Mouse (Mus musculus): Measurements from ENCODE around the gene Cd9. TPM values are rescaled to one million over a fixed set of nuclear protein-coding genes. Genes with fewer than 3 reads are reported as not detected.
A peak's percentile ranks its signal among the peaks of the same experiment; 100 is the strongest.

Cd9 gene
- polyA plus RNA-seq, 1 experiment = 68.0 TPM

DNA sequence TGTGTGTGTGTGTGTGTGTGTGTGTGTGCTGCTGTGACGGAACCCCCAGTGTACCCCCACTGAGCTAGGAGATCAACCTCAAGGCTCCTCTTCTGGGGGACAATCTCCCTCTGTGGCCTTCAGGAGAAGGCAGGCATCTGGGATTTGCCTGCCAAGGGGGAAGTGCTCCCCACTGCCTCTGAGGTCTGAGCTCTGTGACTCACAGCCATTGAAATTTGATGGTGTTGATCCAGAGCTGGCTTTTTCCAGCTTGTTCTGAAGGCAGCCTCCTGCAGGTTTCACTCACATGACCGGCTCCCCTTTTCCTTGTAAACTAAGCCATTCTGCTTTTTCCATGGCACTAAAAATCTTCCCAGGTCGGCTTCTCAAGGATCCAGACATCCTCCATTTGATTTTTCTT, 70.4 kb downstream of the Cd9 start:
- Histone ChIP-seq H3K27ac (ENCODE audit: insufficient read depth, low read length) (no peak overlapping the region), H3K27me3 (ENCODE audit: control insufficient read depth, insufficient read depth, low read length) (no peaks in the 10 kb centered on the region), H3K4me3 (ENCODE audit: extremely low read depth, insufficient read depth, insufficient read length) (no peak overlapping the region), H3K4me1 (ENCODE audit: control insufficient read depth, insufficient read depth, insufficient read length) (peaks cover 11% of the 10 kb centered on the region), H3K36me3 (ENCODE audit: control insufficient read depth, insufficient read depth, low read length) (no peaks in the 10 kb centered on the region)
- no peak for DNase-seq (ENCODE audit: low read depth in 1 of 2, low spot score in 2 of 2)
- 93% methylated on average over 3 of the region's 3 CpGs for WGBS
- TF ChIP-seq POLR2A (IDR thresholded peaks at IDR 0.05; ENCODE audit: low read depth, low read length) = no peak
- TF ChIP-seq CTCF (IDR thresholded peaks at IDR 0.05; ENCODE audit: extremely low read depth, insufficient read depth, insufficient read length, insufficient replicate concordance) = no peak

DNA sequence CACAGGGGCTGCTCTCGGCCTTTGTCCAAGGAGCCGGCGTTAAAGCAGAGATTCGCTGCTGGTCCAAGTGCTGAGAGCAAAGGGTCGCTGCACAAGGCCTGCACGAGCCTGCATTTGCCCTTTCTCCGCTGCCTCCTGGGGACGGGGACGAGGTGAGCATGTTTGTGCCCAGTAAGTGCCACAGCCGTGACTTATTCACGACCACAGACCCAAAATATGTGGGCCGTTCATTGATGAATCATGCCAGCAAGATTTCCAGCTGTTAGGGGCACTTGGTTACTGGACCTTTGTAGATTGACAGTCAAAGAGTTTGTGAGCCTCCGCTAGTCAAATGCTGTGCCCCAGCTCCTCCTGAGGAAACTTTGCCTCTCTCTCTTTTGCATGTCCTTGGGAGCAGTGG, 71.1 kb downstream of the Cd9 start:
- no peak overlapping the region for H3K27ac ChIP-seq (ENCODE audit: insufficient read depth, low read length)
- H3K27me3 ChIP-seq (ENCODE audit: control insufficient read depth, insufficient read depth, low read length) = no peaks in the 10 kb centered on the region
- H3K36me3 ChIP-seq (ENCODE audit: control insufficient read depth, insufficient read depth, low read length) = no peaks in the 10 kb centered on the region
- TF ChIP-seq CTCF (IDR thresholded peaks at IDR 0.05; ENCODE audit: extremely low read depth, insufficient read depth, insufficient read length, insufficient replicate concordance) = no peak
- TF ChIP-seq POLR2A (IDR thresholded peaks at IDR 0.05; ENCODE audit: low read depth, low read length) = no peak
- DNase-seq (ENCODE audit: low read depth in 1 of 2, low spot score in 2 of 2) = no peak
- H3K4me3 ChIP-seq (ENCODE audit: extremely low read depth, insufficient read depth, insufficient read length) = no peak overlapping the region
- 75% methylated on average over 13 of the region's 13 CpGs for WGBS
- H3K4me1 ChIP-seq (ENCODE audit: control insufficient read depth, insufficient read depth, insufficient read length) = peaks cover 11% of the 10 kb centered on the region

DNA sequence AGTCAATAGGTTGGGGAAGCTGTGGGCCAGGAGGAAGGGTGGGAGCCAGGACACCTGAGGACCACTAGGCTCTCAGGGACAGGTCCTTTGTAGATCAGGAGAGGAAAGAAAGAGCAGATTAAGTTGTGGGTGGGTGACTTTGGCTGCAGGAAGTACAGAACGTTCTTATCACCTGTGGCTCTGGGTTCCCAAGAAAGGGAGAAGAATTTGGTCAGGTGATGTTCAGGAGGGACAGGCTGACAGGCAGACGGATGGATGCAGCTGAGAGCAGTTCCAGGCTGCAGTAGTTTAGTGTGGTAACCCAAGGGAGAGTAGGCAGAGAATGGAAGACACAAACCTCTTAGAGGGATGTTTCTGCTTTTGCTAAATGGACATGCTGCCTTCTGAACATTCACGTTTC, 71.5 kb downstream of the Cd9 start:
- peaks cover 11% of the 10 kb centered on the region for H3K4me1 ChIP-seq (ENCODE audit: control insufficient read depth, insufficient read depth, insufficient read length)
- no peak overlapping the region for H3K27ac ChIP-seq (ENCODE audit: insufficient read depth, low read length)
- H3K27me3 ChIP-seq (ENCODE audit: control insufficient read depth, insufficient read depth, low read length) = no peaks in the 10 kb centered on the region
- no peak for TF ChIP-seq CTCF (IDR thresholded peaks at IDR 0.05; ENCODE audit: extremely low read depth, insufficient read depth, insufficient read length, insufficient replicate concordance)
- TF ChIP-seq POLR2A (IDR thresholded peaks at IDR 0.05; ENCODE audit: low read depth, low read length) = no peak
- no peaks in the 10 kb centered on the region for H3K36me3 ChIP-seq (ENCODE audit: control insufficient read depth, insufficient read depth, low read length)
- no peak for DNase-seq (ENCODE audit: low read depth in 1 of 2, low spot score in 2 of 2)
- H3K4me3 ChIP-seq (ENCODE audit: extremely low read depth, insufficient read depth, insufficient read length) = no peak overlapping the region
- 37% methylated on average over 3 of the region's 3 CpGs for WGBS

DNA sequence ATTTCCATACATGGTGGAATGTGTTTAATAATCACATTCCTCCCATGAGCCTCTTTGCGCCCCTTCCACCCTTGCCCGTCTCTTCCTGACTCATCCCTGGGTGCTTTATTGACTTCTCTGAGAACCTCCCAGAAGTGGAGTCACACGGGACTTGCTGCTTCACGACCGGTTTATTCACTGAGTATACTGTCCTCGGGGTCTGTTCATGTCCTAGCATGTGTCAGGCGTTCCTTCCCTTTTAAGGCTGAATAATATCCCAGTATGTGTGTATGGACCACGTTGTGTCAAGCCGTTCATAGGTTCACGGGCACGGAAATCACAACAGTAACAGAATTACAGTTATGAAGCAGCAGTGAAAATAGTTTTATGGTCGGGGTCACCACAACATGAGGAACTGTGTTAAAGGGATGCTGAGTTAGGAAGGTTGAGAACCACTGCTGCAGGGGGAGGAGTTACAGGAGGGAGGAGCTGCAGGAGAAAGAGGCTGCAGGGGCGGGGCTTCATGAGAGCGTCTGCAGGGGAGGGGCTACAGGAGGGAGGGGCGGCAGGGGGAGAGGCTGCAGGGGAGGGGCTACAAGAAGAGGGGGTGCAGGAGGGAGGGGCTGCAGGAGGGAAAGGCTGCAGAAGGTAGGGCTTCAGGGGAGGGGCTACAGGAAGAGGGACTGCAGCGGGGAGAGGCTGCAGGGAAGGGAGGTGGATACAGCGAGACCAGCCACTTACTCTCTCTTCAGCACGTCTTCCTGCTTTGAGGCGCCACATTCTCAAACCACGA, 72.4 kb downstream of the Cd9 start:
- peaks cover 11% of the 10 kb centered on the region for H3K4me1 ChIP-seq (ENCODE audit: control insufficient read depth, insufficient read depth, insufficient read length)
- 19% methylated on average over 20 of the region's 20 CpGs for WGBS
- no peak for TF ChIP-seq CTCF (IDR thresholded peaks at IDR 0.05; ENCODE audit: extremely low read depth, insufficient read depth, insufficient read length, insufficient replicate concordance)
- no peak; the same call in 1 of the 2 replicates for TF ChIP-seq POLR2A (IDR thresholded peaks at IDR 0.05; ENCODE audit: low read depth, low read length)
- H3K27me3 ChIP-seq (ENCODE audit: control insufficient read depth, insufficient read depth, low read length) = no peaks in the 10 kb centered on the region
- no peaks in the 10 kb centered on the region for H3K36me3 ChIP-seq (ENCODE audit: control insufficient read depth, insufficient read depth, low read length)
- peak overlapping the region; percentile 14; the same call in 1 of the 2 replicates for H3K4me3 ChIP-seq (ENCODE audit: extremely low read depth, insufficient read depth, insufficient read length)
- no peak overlapping the region for H3K27ac ChIP-seq (ENCODE audit: insufficient read depth, low read length)
- peak in 1 of 2 experiments; percentile 62 for DNase-seq (ENCODE audit: low read depth in 1 of 2, low spot score in 2 of 2)

DNA sequence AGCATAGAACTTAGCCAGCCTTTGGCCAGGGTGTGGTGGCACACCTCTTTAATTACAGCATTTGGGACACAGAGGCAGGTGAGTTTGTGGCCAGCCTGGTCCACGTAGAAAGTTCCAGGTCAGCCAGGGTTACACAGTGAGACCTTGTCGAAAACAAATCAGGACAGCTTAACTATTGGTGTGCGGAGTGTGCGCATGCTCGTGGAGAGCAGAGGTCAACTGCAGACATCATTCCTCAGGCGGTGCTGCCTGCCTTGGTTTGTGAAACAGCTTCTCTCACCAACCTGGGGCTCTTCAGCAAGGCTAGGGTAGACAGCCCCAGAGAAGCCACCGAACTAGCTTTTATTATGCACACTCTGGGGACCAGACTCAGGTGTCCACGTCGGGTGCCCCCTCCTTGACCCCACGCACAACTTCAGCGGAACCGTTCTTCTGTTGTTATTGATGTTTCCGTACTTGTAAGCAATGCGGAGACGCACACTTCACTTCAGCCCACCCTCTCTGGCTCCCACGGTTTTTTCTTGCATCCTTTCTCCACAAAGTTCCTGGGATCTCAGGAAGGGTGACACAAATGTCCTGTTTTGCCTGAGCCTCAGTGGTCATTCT, 74.0 kb downstream of the Cd9 start:
- H3K4me1 ChIP-seq (ENCODE audit: control insufficient read depth, insufficient read depth, insufficient read length) = peaks cover 7% of the 10 kb centered on the region; the same call in 1 of the 2 replicates
- H3K4me3 ChIP-seq (ENCODE audit: extremely low read depth, insufficient read depth, insufficient read length) = no peak overlapping the region
- no peaks in the 10 kb centered on the region for H3K36me3 ChIP-seq (ENCODE audit: control insufficient read depth, insufficient read depth, low read length)
- TF ChIP-seq POLR2A (IDR thresholded peaks at IDR 0.05; ENCODE audit: low read depth, low read length) (no peak), CTCF (IDR thresholded peaks at IDR 0.05; ENCODE audit: extremely low read depth, insufficient read depth, insufficient read length, insufficient replicate concordance) (no peak)
- DNase-seq (ENCODE audit: low read depth in 1 of 2, low spot score in 2 of 2) = no peak
- H3K27me3 ChIP-seq (ENCODE audit: control insufficient read depth, insufficient read depth, low read length) = no peaks in the 10 kb centered on the region
- WGBS = 91% methylated on average over 16 of the region's 16 CpGs
- H3K27ac ChIP-seq (ENCODE audit: insufficient read depth, low read length) = no peak overlapping the region

DNA sequence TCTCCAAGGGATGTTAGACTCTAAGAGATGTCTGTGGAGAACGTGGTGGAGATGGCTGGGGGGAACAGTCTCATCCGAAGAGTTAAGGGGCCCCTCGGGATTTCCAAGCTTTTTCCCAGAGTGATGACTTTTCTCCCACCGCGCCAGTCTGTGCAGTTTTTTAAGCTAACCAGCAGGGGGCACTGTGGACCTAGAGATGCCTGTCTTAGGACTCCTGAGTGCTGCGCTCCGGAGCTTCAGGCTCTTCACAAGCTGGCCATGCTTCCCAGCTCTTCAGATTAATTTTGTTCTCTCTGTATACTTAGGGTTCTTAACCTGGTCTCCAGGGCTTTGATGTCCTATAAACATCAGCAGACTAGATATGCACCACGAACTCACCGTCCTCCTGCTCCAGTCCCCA, 75.8 kb downstream of the Cd9 start:
- no peak overlapping the region for H3K27ac ChIP-seq (ENCODE audit: insufficient read depth, low read length)
- peak; percentile 50 to 65 for DNase-seq (ENCODE audit: low read depth in 1 of 2, low spot score in 2 of 2)
- H3K27me3 ChIP-seq (ENCODE audit: control insufficient read depth, insufficient read depth, low read length) = no peaks in the 10 kb centered on the region
- no peaks in the 10 kb centered on the region for H3K36me3 ChIP-seq (ENCODE audit: control insufficient read depth, insufficient read depth, low read length)
- no peak overlapping the region for H3K4me3 ChIP-seq (ENCODE audit: extremely low read depth, insufficient read depth, insufficient read length)
- 9% methylated on average over 9 of the region's 9 CpGs for WGBS
- H3K4me1 ChIP-seq (ENCODE audit: control insufficient read depth, insufficient read depth, insufficient read length) = peaks cover 4% of the 10 kb centered on the region; the same call in 1 of the 2 replicates
- TF ChIP-seq POLR2A (IDR thresholded peaks at IDR 0.05; ENCODE audit: low read depth, low read length) (no peak), CTCF (IDR thresholded peaks at IDR 0.05; ENCODE audit: extremely low read depth, insufficient read depth, insufficient read length, insufficient replicate concordance) (peak; percentile 91; the same call in 1 of the 2 replicates)

DNA sequence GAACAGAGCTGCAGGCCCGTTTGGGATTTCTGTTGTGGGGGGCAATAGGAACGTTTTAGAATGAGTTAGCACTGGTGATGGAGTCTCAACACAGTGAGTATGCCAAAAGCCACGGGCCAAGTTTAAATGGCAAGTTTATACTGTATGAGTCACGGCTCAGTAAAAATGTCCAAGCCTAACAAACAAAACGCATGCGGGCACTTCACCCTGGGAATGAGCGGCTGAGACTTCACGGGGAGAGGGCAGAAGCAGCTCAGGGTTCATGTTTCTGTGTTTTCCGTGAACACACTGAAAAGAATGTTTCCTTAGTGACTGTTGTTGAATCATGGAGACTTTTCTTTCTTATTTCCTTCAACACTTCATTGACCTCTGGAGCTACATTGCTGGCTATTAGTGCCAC, 81.3 kb downstream of the Cd9 start:
- Histone ChIP-seq H3K27me3 (ENCODE audit: control insufficient read depth, insufficient read depth, low read length) (no peaks in the 10 kb centered on the region), H3K36me3 (ENCODE audit: control insufficient read depth, insufficient read depth, low read length) (no peaks in the 10 kb centered on the region), H3K4me1 (ENCODE audit: control insufficient read depth, insufficient read depth, insufficient read length) (no peaks in the 10 kb centered on the region), H3K27ac (ENCODE audit: insufficient read depth, low read length) (no peak overlapping the region), H3K4me3 (ENCODE audit: extremely low read depth, insufficient read depth, insufficient read length) (no peak overlapping the region)
- TF ChIP-seq CTCF (IDR thresholded peaks at IDR 0.05; ENCODE audit: extremely low read depth, insufficient read depth, insufficient read length, insufficient replicate concordance) (no peak), POLR2A (IDR thresholded peaks at IDR 0.05; ENCODE audit: low read depth, low read length) (no peak)
- DNase-seq (ENCODE audit: low read depth in 1 of 2, low spot score in 2 of 2) = no peak
- WGBS = 85% methylated on average over 9 of the region's 9 CpGs

All from spleen, adult 2 months (tissue).